8 mouse cellular contexts compared by ENCODE assay signal in genomic region chr4:132211091-132211942, GRCm38 (mm10). TPM values are rescaled to one million over a fixed set of nuclear protein-coding genes. Genes with fewer than 3 reads are reported as not detected.
DNase-seq lines count a peak whose midpoint lies in the region; ATAC-seq and TF ChIP-seq lines count a peak whose summit lies in the region.

No protein-coding gene starts in this region.

- peak overlapping the region; percentile 100 for H3K9ac ChIP-seq in liver, postnatal 0 days (replicated peaks)

- peaks cover 44% of the 10 kb centered on the region for H3K4me1 ChIP-seq in liver, postnatal 0 days (ENCODE audit: insufficient read depth)

- no peaks in the 10 kb centered on the region for H3K27me3 ChIP-seq in liver, postnatal 0 days (ENCODE audit: insufficient read depth, low read length)

- peak overlapping the region; percentile 82 for H3K27ac ChIP-seq in left cerebral cortex, adult 2 months
- peak overlapping the region; percentile 98 for H3K27ac ChIP-seq in liver, postnatal 0 days (ENCODE audit: low read depth)

- peaks cover 23% of the 10 kb centered on the region for H3K36me3 ChIP-seq in liver, postnatal 0 days (replicated peaks; ENCODE audit: insufficient read depth, low read length)

- no peak for TF ChIP-seq EP300 in liver, postnatal 0 days (IDR thresholded peaks at IDR 0.05; ENCODE audit: low read depth)

- peak overlapping the region; percentile 87 for H3K4me3 ChIP-seq in left cerebral cortex, adult 2 months
- peak overlapping the region; percentile 100 for H3K4me3 ChIP-seq in liver, postnatal 0 days (ENCODE audit: low read depth, low read length)

- intact Hi-C loops in left cerebral cortex, adult 2 months (cut with DNase I): loop anchor here (2.0 to 5.0 kb wide), 2 partner anchors 63 to 301 kb away; partner anchors contain the start of genes Sesn2 and Taf12

- DNase-seq in left cerebral cortex, adult 2 months (ENCODE audit: extremely low spot score in 1 of 2, low spot score in 2 of 2): peak; percentile 14 to 17
- no peak for DNase-seq in left cerebral cortex, adult 9 months (ENCODE audit: low spot score in 2 of 2)
- peak; percentile 35 for DNase-seq in cerebellum, adult 11-12 months
- peak; percentile 3 for DNase-seq in gastrocnemius, adult 18-20 months (ENCODE audit: low spot score)
- DNase-seq in liver, postnatal 0 days: peak; percentile 57
- DNase-seq in ovary, postnatal 14 days (ENCODE audit: low spot score): peak; percentile 21
- DNase-seq in urinary bladder, postnatal 25 days (ENCODE audit: low spot score): peak; percentile 22

- ATAC-seq in inflammation-experienced regulatory T-cells, adult 6 months: peak; percentile 39
- ATAC-seq in liver, postnatal 0 days: peak; percentile 69

- H3K9me3 ChIP-seq in liver, postnatal 0 days (ENCODE audit: low read length): no peaks in the 10 kb centered on the region

- no peak for TF ChIP-seq CTCF in left cerebral cortex, adult 2 months (IDR thresholded peaks at IDR 0.05)
- no peak for TF ChIP-seq CTCF in liver, postnatal 0 days (IDR thresholded peaks at IDR 0.05; ENCODE audit: low read depth)

- under 1% methylated on average over 77 of the region's 89 CpGs for WGBS in liver, postnatal 0 days (ENCODE audit: insufficient replicate concordance)

- peak overlapping the region; percentile 90 for H3K4me2 ChIP-seq in liver, postnatal 0 days (ENCODE audit: low read depth, low read length)

RNA-seq across cellular contexts. Expression of gene Ythdf2, which starts 0.8 kb away (rescaled TPM):
- 10 to 100 TPM; 41.4 to 44.3 TPM for total RNA-seq in left cerebral cortex, adult 2 months (2021)
- 10 to 100 TPM; 29.7 to 29.8 TPM for total RNA-seq in gastrocnemius, adult 18-20 months (2021)
- 100 to 1,000 TPM in 2 of 3 experiments, 10 to 100 TPM in 1; 77.8 to 124 (median 122) TPM for polyA plus RNA-seq in inflammation-experienced regulatory T-cells, adult 6 months (2017; shearing (Covaris generic))
- 26.9 and 27.6 TPM in 2 replicates for polyA plus RNA-seq in liver, postnatal 0 days (2015; fragmentation: Nextera tagmentation; extraction: Ambion mirVana)

RNA-seq across cellular contexts. Expression of gene Gmeb1, which starts 50.1 kb away (rescaled TPM):
- total RNA-seq in left cerebral cortex, adult 2 months (2021): 10 to 100 TPM; 22.1 to 26.1 TPM
- total RNA-seq in gastrocnemius, adult 18-20 months (2021): 1 to 10 TPM; 6.7 to 8.0 TPM
- polyA plus RNA-seq in inflammation-experienced regulatory T-cells, adult 6 months (2017; shearing (Covaris generic)): 10 to 100 TPM; 13.0 to 17.0 (median 13.1) TPM
- 6.9 and 8.9 TPM in 2 replicates for polyA plus RNA-seq in liver, postnatal 0 days (2015; fragmentation: Nextera tagmentation; extraction: Ambion mirVana)

Comparison
In these comparisons a context has a peak if more than half of its experiments do, and no peak if none do; other contexts are left out.
1. DNase-seq: peak in left cerebral cortex, adult 2 months (2 of 2), cerebellum, adult 11-12 months (single experiment), gastrocnemius, adult 18-20 months (single experiment), liver, postnatal 0 days (single experiment), ovary, postnatal 14 days (single experiment) and urinary bladder, postnatal 25 days (single experiment); none in left cerebral cortex, adult 9 months (0 of 2).